Mouse (Mus musculus): ENCODE measurements around the gene Kirrel2.
A peak's percentile ranks its signal among the peaks of the same experiment; 100 is the strongest.
"Not testable (repeated sequence)": the region's sequence is repeated elsewhere in the genome, so short reads cannot be mapped to it uniquely, and the experiment has no call there.

Kirrel2 gene

DNA sequence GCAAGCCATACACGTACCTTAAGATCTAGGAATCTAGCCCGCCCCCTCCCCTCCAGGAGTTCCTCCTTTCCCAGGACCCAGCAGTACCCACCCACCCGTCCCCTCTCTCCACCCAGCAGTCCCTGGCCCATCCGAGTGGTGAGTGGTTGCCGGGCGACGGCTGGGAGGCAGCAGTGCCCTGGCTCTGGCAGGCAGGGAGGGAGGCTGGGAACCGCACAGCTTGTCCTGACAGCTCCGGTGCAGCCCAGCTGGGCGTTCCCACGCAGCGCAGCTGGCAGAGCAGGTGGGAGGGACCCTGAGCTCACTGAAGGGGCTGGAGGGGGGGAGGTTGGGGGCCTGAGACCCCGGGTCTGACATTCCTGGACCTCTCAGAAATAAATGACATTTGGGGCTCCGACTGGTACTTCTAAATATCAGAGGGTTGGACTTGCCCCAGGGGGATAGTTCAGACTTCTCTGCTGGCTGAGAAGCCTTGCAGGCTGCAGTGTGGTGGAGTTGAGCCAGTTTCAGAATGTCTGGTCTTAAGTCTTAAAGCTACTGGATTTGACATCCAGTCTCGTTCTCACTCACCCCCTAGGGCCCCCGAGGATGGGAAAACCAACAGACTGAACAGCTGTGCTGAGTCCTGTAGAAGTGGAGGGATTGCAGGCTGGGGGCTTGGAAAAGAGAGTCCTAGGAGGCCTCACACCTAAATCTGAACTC, at the start of gene Kirrel2, which contains the start of gene Nphs1:
TSS of gene Kirrel2 (minus strand) at position 62 of the 702 bp plus-strand sequence.
TSS of gene Nphs1 (plus strand) at position 687 of the 702 bp plus-strand sequence.
- DNase-seq (ENCODE audit: low spot score in 2 of 2), result peak; percentile 64 to 78

GRCm38 (mm10) chr7:30501159-30501558, 43.7 kb upstream of the Kirrel2 start:
- DNase-seq (ENCODE audit: low spot score in 2 of 2), result not testable (repeated sequence)

DNA sequence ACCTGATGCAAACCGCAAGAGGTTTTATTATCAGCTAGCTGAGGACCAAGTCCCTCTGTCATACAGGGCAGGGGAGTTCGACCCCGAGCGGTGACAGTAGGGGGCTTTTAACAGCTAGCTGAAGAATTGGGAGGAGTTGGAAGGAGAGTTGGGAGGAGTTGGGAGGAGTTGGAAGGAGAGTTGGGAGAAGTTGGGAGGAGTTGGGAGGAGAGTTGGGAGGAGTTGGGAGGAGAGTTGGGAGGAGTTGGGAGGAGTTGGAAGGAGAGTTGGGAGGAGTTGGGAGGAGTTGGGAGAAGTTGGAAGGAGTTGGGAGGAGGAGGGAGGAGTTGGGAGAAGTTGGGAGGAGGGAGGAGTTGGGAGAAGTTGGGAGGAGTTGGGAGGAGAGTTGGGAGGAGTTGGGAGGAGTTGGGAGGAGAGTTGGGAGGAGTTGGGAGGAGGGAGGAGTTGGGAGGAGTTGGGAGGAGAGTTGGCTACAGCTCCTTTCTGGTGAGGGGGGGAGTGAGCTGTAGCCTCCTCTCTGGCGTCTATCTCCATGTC, 38.1 kb upstream of the Kirrel2 start:
- DNase-seq (ENCODE audit: low spot score in 2 of 2), result not testable (repeated sequence)

- no peak for DNase-seq (ENCODE audit: low spot score in 2 of 2)
These were observed 36.0 kb upstream of the Kirrel2 start, which contains the start of gene Prodh2 for GRCm38 (mm10) chr7:30493401-30493931. Prodh2 (plus strand) TSS chr7:30493622.

- DNase-seq (ENCODE audit: low spot score in 2 of 2), result peak; percentile 29 to 48
These were observed 35.3 kb upstream of the Kirrel2 start for GRCm38 (mm10) chr7:30492765-30493164.

GRCm38 (mm10) chr7:30490957-30491307, 33.4 kb upstream of the Kirrel2 start:
- DNase-seq (ENCODE audit: low spot score in 2 of 2), result no peak

DNA sequence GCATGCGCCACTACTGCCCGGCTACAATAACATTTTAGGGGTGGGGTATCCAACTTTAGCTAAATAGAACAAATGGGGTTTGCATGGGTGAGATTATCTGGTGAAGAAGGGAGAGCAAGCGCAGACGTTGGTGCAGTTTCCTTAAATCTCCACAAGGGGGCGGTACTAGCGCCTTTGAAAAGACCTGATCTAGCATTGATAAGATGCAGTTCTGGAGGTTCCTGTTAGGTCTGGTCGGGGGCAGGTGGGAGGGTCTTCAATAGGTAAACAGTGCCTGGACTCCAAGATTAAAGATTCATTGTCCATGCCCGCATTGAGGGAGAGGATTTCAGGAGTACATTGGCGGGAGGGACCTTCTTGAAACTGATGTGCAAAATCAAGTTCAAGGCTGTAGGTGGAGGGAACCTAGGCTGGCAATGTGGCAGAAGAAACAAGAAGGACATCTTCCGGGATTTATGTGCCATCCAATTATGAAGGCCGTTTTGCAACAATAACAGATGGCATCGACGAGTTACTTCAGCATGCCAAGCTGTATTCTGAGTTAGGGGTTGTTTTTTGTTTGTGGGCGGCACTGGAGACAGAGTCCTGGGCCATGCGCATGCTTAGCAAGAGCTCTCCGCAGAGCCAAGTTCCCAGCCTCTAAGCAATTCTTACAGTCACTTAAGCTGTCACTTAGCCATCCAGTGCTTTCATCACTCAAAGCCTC, 32.9 kb upstream of the Kirrel2 start:
- peak in 1 of 2 experiments; percentile 29 for DNase-seq (ENCODE audit: low spot score in 2 of 2)

DNA sequence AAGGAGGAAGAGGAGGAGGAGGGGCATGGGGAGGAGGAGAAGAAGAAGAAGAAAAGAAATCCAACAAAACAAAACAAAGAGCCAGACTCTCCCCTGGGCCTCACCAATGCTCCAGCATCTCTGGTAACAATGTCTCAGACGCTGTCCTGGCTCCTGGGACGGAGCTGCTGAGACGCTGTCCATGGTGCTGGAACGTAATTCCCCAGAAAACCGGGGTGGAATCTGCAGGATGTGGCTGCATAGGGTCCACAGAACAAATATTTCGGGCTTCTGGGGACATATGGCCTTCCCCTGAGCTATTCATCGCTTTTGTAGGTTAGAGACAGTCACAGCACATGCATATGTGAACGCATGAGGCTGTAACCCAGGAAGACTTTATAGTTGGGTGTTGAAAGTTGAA, 26.8 kb upstream of the Kirrel2 start:
- no peak for DNase-seq (ENCODE audit: low spot score in 2 of 2)

- peak; percentile 50 to 51 for DNase-seq (ENCODE audit: low spot score in 2 of 2)
These were observed 20.2 kb upstream of the Kirrel2 start for GRCm38 (mm10) chr7:30477415-30478381.

DNA sequence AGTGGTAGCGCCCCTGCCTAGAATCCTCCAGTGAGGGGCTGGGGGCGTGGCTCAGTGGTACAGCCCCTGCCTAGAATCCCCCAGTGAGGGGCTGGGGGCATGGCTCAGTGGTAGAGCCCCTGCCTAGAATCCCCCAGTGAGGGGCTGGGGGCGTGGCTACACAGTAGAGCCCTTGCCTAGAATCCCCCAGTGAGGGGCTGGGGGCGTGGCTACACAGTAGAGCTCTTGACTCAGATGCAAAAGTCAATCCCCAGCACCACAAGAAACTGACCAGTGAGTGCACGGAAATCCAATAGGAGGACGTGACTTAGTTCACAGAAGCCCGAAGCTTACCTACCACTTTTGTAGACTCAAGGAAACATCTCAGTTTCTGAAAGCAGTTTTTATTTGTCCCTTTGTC, 18.6 kb upstream of the Kirrel2 start:
- DNase-seq (ENCODE audit: low spot score in 2 of 2), result not testable (repeated sequence)

- DNase-seq (ENCODE audit: low spot score in 2 of 2), result no peak
These were observed 17.5 kb upstream of the Kirrel2 start for GRCm38 (mm10) chr7:30474999-30475398.

DNA sequence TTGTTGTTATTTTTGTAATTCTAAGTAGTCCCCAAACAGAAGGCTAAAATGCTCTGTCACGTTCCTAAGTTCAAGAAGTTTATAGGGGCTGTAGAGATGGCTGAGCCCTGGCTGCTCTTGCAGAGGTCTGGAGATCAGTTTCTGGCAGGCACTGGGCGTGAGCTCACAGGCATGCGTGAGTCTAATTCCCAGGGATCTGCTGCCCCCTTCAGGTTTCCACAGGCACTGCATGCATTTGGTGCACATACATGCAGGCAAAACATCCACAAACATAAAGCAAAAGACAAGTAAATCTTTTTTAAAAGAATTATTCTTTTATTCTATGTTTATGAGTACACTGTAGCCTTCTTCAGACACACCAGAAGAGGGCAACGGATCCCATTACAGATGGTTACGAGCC, 14.9 kb upstream of the Kirrel2 start:
- no peak for DNase-seq (ENCODE audit: low spot score in 2 of 2)

DNA sequence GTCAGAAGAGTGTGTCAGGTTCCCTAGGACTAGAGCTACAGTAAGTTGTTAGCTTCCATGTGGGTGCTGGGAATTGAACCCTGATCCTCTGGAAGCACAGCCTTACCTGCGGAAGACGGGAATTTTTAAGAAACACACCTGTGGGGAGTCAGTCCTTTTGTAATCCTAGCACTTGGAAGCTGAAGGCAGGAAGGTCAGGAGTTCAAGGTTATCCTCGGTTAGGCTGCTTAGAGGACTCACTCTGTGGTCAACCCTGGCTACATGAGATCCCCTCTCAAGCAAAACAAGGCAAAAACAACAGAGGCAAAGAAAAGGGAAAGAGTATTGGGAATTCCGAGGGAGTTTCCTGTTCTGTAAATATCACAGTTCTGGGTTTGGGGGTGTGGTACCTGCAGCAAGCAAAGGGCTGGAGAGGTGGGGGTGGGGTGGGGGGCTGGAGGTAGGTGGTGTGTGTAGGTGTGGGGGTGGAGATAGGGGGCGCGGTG, 7.4 kb upstream of the Kirrel2 start:
- no peak for DNase-seq (ENCODE audit: low spot score in 2 of 2)

GRCm38 (mm10) chr7:30463996-30464395, 6.5 kb upstream of the Kirrel2 start:
- DNase-seq (ENCODE audit: low spot score in 2 of 2), result no peak

DNA sequence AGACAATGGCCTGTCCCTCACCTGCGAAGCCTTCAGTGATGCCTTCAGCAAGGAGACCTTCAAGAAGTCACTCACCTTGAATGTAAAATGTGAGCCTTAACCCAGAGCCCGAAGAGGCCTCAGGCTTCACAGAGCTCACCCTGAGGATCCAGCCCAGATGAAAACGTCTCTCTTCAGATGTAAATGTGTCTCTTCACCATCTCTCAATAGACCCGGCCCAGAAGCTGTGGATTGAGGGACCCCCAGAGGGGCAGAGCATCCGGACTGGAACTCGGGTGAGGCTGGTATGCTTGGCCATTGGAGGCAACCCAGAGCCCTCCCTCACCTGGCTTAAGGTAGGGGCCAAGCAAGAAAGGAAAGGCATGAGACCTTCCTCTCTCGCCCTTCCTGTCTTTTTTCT, 6.1 kb upstream of the Kirrel2 start:
- DNase-seq (ENCODE audit: low spot score in 2 of 2), result no peak

DNA sequence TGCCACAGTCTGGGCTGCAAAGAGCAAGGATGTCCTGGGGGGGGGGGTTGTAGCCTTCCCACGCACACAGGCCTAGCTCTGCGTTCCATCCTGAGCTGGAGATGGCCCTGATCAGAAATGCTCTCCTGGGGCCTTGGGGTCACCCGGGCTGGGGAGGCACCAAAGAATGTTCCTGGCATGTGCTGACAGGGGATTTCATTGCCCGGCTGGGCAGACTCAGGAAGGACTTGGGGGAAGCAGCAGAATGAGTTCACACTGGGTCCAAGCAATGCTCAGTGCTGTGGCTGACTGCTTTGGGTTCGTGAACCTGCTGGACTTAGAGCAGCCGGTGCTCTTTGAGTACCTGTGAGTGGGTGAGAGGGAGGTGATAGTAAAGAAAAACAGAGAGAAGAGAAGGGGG, 2.0 kb upstream of the Kirrel2 start:
- no peak for DNase-seq (ENCODE audit: low spot score in 2 of 2)

DNA sequence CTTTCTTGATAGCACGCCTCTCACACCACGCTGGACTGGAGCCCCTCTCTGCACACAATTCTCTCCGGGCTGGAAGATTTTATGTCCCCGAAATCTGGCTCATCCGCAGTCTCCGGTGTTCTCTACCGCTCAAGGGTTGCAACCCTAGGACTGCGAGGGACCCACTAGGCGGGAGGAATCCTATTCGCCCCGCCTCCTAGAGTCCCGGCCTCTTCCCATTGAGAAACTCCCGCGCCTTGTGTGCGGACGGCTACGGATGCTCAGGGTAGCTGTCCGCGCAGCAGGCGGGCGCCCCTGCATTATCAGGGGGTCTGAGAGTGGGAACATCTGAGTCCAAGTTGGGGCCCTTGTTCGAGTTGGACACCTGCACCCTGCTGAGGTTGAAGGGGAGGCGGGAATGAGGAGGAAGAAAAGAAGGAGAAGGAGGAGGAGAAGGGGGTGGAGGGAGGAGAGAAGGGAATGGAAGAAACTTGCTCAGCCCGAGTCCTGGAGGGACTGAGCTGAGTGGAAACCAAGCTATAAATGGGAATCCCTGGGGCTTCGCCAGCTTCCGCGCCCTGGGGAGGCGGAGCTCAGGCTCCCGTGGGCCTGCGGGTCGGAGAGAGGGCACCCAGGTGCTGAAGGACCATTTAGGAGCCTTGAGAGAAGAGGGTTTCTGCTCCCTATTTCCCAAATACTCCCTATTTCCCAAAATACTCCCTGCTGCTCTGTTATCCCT, 420 bp downstream of the Kirrel2 start:
- DNase-seq (ENCODE audit: low spot score in 2 of 2), result no peak

GRCm38 (mm10) chr7:30456487-30456886, 1.0 kb downstream of the Kirrel2 start:
- DNase-seq (ENCODE audit: low spot score in 2 of 2), result no peak

- DNase-seq (ENCODE audit: low spot score in 2 of 2), result no peak
These were observed 3.2 kb downstream of the Kirrel2 start for GRCm38 (mm10) chr7:30454259-30454658.

- DNase-seq (ENCODE audit: low spot score in 2 of 2), result no peak
These were observed 3.7 kb downstream of the Kirrel2 start for GRCm38 (mm10) chr7:30453766-30454165.

GRCm38 (mm10) chr7:30453327-30453726, 4.2 kb downstream of the Kirrel2 start:
- DNase-seq (ENCODE audit: low spot score in 2 of 2), result no peak

Data from right cerebral cortex, postnatal 36 days (tissue).